Mouse (Mus musculus): ENCODE results near the gene Isyna1.

DNA sequence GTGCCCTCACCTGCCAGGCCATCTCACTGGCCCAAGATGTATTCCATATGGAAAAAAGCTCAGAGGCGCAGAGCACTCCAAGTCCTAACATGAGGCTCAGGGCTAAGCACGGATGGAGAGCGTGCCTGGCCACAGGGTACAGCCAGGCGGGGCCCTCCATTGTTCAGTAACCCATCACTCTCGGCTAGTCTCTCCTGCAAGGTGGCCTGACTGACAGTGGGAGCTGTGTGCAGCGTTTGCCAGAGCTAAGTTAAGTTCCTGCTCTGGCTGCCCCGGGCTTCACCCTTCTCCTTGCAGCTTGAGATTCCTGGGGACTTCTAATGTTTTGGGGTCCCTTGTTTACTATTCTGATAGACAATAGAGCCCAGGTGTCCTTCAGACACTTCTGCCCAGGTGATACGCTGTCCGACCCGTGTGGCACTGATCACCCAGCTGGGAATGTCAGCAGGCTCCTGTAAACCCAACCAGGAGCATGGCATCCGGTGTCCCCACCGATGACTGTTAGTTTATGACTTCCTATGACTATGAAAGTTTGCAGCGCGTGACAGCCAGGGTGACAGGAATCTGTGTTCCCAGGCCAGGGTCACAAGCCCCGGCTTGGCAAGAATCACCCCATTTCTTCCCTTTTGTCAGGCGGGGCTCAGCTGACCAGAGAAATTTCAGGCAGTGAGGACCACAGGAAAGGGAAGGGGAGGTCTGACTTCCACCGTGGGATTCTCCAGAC, 51.5 kb downstream of the Isyna1 start:
- TF ChIP-seq CTCF (IDR thresholded peaks at IDR 0.05; ENCODE audit: low read depth): no peak
- TF ChIP-seq EP300 (optimal IDR thresholded peaks at IDR 0.05): no peak
